Mouse (Mus musculus): ENCODE measurements around the gene Gm5737.

Gene Gm5737

GRCm38 (mm10) chr7:120878271-120878670 is 66.1 kb downstream of the Gm5737 start:
- DNase-seq: no peak

DNA sequence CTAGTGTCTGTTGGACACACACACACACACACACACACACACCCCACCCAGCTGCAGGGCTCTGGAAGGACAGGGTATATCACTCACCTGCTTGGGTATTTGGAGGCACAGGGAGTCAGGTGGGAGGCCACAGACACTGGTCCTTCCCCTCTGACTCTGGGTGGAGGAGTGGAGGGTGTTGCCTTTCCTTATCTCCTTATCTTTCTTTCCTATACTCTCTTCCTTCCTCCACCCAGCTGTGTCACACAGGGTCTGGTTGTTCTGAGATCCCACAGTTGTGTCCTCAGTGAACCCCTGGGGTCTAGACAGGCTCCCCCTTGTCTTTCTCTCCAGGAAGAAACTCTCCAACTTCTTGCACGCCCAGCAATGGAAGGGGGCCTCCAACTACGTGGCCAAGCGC is 67.8 kb downstream of the Gm5737 start:
- no peak for DNase-seq

GRCm38 (mm10) chr7:120880770-120881169 is 68.6 kb downstream of the Gm5737 start:
- DNase-seq: no peak
